Mouse (Mus musculus) embryonic fibroblast, embryonic 13.5 days (primary cell): ENCODE results near the gene Ift27.

Source experiments
- CTCF ChIP-seq: IDR thresholded peaks from 2 replicates; pipeline ENCODE4 v1.5.1; 2011; ENCODE audit warnings: mild to moderate bottlenecking, control low read depth, low read length, moderate library complexity, borderline replicate concordance; ENCODE audit not compliant: insufficient read depth
- POLR2A ChIP-seq: IDR thresholded peaks from 2 replicates; pipeline ENCODE4 v1.6.1; 2011; ENCODE audit warnings: low read depth, mild to moderate bottlenecking, control low read depth, low read length, moderate library complexity

GRCm38 (mm10) chr15:78210203-78210602 lies 36.3 kb upstream of the Ift27 start:
- TF ChIP-seq CTCF: no peak
- no peak for TF ChIP-seq POLR2A
